Mouse (Mus musculus): ENCODE measurements at regions not wholly inside any gene's neighbourhood (a gene's known extent, or its start where the extent isn't known, plus 50 kb on each side); places are given as distances from the start of the nearest gene placed in this dataset.

GRCm38 (mm10) chr15:13765411-13765810 is 591.9 kb upstream of the Cdh6 start:
- Histone ChIP-seq H3K4me2 (replicated peaks; ENCODE audit: low read depth) (no peak overlapping the region), H3K4me1 (replicated peaks; ENCODE audit: control insufficient read depth, insufficient read depth, low read length) (no peaks in the 10 kb centered on the region), H3K4me3 (ENCODE audit: low read depth, low read length) (no peak overlapping the region), H3K9ac (ENCODE audit: low read depth, low read length) (no peak overlapping the region), H3K36me3 (ENCODE audit: control insufficient read depth, insufficient read depth) (no peaks in the 10 kb centered on the region), H3K27ac (ENCODE audit: low read depth, low read length) (no peak overlapping the region), H3K9me3 (ENCODE audit: control insufficient read depth) (no peaks in the 10 kb centered on the region), H3K27me3 (replicated peaks; ENCODE audit: control insufficient read depth, insufficient read depth, low read length) (no peaks in the 10 kb centered on the region)
- TF ChIP-seq CTCF (IDR thresholded peaks at IDR 0.05; ENCODE audit: low read depth), result no peak
- 82% methylated on average over 3 of the region's 3 CpGs for WGBS
- no peak for ATAC-seq

DNA sequence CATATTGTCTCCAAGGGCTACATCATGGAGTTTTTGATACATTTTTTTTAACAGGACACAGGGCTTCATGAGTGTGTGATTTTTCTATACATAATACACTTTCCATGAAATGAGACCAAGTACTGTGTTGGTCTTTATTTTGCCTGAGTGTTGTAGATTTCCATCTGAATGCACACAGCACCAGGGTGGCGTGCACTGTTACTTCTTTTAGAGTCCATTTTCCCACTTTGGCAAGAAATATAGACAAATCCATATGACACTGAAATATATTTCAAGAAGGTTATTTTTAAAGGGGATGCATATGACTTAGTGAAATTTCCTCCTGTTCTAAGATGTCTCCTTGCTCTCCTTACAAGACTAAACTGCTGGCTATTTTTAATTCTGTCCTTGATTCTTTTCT is 591.1 kb upstream of the Cdh6 start:
- Histone ChIP-seq H3K9ac (ENCODE audit: low read depth, low read length) (no peak overlapping the region), H3K4me3 (ENCODE audit: low read depth, low read length) (no peak overlapping the region), H3K9me3 (ENCODE audit: control insufficient read depth) (no peaks in the 10 kb centered on the region), H3K4me2 (replicated peaks; ENCODE audit: low read depth) (no peak overlapping the region), H3K4me1 (replicated peaks; ENCODE audit: control insufficient read depth, insufficient read depth, low read length) (no peaks in the 10 kb centered on the region), H3K36me3 (ENCODE audit: control insufficient read depth, insufficient read depth) (no peaks in the 10 kb centered on the region), H3K27ac (ENCODE audit: low read depth, low read length) (no peak overlapping the region), H3K27me3 (replicated peaks; ENCODE audit: control insufficient read depth, insufficient read depth, low read length) (no peaks in the 10 kb centered on the region)
- ATAC-seq, result no peak
- 83% methylated on average over 1 of the region's 1 CpGs for WGBS
- no peak for TF ChIP-seq CTCF (IDR thresholded peaks at IDR 0.05; ENCODE audit: low read depth)

DNA sequence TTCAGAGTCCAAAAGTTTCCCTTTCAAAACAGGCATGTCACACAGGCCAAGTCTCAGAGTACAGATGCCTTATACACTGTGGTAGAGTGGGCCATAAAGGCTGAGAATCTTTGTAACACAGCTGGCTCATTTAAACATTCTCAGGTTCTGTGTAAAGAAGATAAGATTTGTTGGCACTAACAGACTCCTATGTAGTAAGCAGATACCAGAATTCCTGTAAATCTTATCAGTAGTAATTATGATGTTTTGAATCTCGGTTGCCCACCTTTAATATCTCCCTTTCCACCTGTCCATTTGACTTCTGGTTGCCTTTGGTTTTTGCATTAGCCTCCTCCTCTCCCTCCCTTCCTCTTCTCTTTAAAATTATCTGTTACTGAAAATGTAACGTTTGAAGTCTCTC is 573.1 kb upstream of the Cdh6 start:
- Histone ChIP-seq H3K27me3 (replicated peaks; ENCODE audit: control insufficient read depth, insufficient read depth, low read length) (no peaks in the 10 kb centered on the region), H3K4me2 (replicated peaks; ENCODE audit: low read depth) (no peak overlapping the region), H3K9ac (ENCODE audit: low read depth, low read length) (no peak overlapping the region), H3K9me3 (ENCODE audit: control insufficient read depth) (no peaks in the 10 kb centered on the region), H3K27ac (ENCODE audit: low read depth, low read length) (no peak overlapping the region), H3K4me1 (replicated peaks; ENCODE audit: control insufficient read depth, insufficient read depth, low read length) (no peaks in the 10 kb centered on the region), H3K4me3 (ENCODE audit: low read depth, low read length) (no peak overlapping the region), H3K36me3 (ENCODE audit: control insufficient read depth, insufficient read depth) (no peaks in the 10 kb centered on the region)
- no peak for TF ChIP-seq CTCF (IDR thresholded peaks at IDR 0.05; ENCODE audit: low read depth)
- ATAC-seq, result no peak
- WGBS, result 25% methylated on average over 2 of the region's 2 CpGs

- no peak for TF ChIP-seq CTCF (IDR thresholded peaks at IDR 0.05; ENCODE audit: low read depth)
- ATAC-seq, result no peak
- H3K27me3 ChIP-seq (replicated peaks; ENCODE audit: control insufficient read depth, insufficient read depth, low read length), result no peaks in the 10 kb centered on the region
- no peak overlapping the region for H3K9ac ChIP-seq (ENCODE audit: low read depth, low read length)
- H3K27ac ChIP-seq (ENCODE audit: low read depth, low read length), result no peak overlapping the region
- H3K36me3 ChIP-seq (ENCODE audit: control insufficient read depth, insufficient read depth), result no peaks in the 10 kb centered on the region
- H3K4me2 ChIP-seq (replicated peaks; ENCODE audit: low read depth), result no peak overlapping the region
- H3K4me1 ChIP-seq (replicated peaks; ENCODE audit: control insufficient read depth, insufficient read depth, low read length), result no peaks in the 10 kb centered on the region
- no peak overlapping the region for H3K4me3 ChIP-seq (ENCODE audit: low read depth, low read length)
- H3K9me3 ChIP-seq (ENCODE audit: control insufficient read depth), result no peaks in the 10 kb centered on the region
Measured at GRCm38 (mm10) chr15:13706276-13706675, 532.8 kb upstream of the Cdh6 start.

GRCm38 (mm10) chr15:13705187-13705586 is 531.7 kb upstream of the Cdh6 start:
- TF ChIP-seq CTCF (IDR thresholded peaks at IDR 0.05; ENCODE audit: low read depth), result no peak
- H3K27ac ChIP-seq (ENCODE audit: low read depth, low read length), result no peak overlapping the region
- ATAC-seq, result no peak
- no peaks in the 10 kb centered on the region for H3K4me1 ChIP-seq (replicated peaks; ENCODE audit: control insufficient read depth, insufficient read depth, low read length)
- H3K4me2 ChIP-seq (replicated peaks; ENCODE audit: low read depth), result no peak overlapping the region
- no peaks in the 10 kb centered on the region for H3K27me3 ChIP-seq (replicated peaks; ENCODE audit: control insufficient read depth, insufficient read depth, low read length)
- H3K4me3 ChIP-seq (ENCODE audit: low read depth, low read length), result no peak overlapping the region
- H3K9me3 ChIP-seq (ENCODE audit: control insufficient read depth), result no peaks in the 10 kb centered on the region
- H3K36me3 ChIP-seq (ENCODE audit: control insufficient read depth, insufficient read depth), result no peaks in the 10 kb centered on the region
- H3K9ac ChIP-seq (ENCODE audit: low read depth, low read length), result no peak overlapping the region
- WGBS, result 50% methylated on average over 4 of the region's 4 CpGs

DNA sequence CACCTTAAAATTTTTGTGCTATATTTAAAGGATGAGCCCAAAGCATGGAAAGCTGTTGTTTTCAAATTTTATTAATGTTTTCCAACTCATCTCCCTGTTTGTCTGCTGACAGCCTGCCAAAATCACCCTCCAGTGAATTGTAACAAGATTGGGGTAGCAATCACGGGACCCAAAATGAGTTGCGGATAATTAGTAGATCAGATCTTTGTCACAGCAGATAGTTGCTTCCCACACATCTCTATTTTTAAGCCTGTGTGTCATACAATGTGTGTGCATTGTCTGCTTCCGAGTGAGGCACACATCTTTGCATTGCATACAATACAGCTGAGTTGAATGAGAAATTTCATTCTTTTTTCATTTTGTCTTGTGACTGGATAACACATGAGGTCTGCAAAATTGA is 494.7 kb upstream of the Cdh6 start:
- H3K4me2 ChIP-seq (replicated peaks; ENCODE audit: low read depth), result no peak overlapping the region
- no peaks in the 10 kb centered on the region for H3K4me1 ChIP-seq (replicated peaks; ENCODE audit: control insufficient read depth, insufficient read depth, low read length)
- WGBS, result 86% methylated on average over 3 of the region's 3 CpGs
- H3K27ac ChIP-seq (ENCODE audit: low read depth, low read length), result no peak overlapping the region
- no peak for TF ChIP-seq CTCF (IDR thresholded peaks at IDR 0.05; ENCODE audit: low read depth)
- H3K4me3 ChIP-seq (ENCODE audit: low read depth, low read length), result no peak overlapping the region
- H3K9me3 ChIP-seq (ENCODE audit: control insufficient read depth), result no peaks in the 10 kb centered on the region
- H3K27me3 ChIP-seq (replicated peaks; ENCODE audit: control insufficient read depth, insufficient read depth, low read length), result no peaks in the 10 kb centered on the region
- no peak overlapping the region for H3K9ac ChIP-seq (ENCODE audit: low read depth, low read length)
- H3K36me3 ChIP-seq (ENCODE audit: control insufficient read depth, insufficient read depth), result no peaks in the 10 kb centered on the region
- no peak for ATAC-seq

GRCm38 (mm10) chr15:13667278-13667677 is 493.8 kb upstream of the Cdh6 start:
- H3K9me3 ChIP-seq (ENCODE audit: control insufficient read depth), result no peaks in the 10 kb centered on the region
- WGBS, result 93% methylated on average over 4 of the region's 4 CpGs
- H3K4me3 ChIP-seq (ENCODE audit: low read depth, low read length), result no peak overlapping the region
- no peaks in the 10 kb centered on the region for H3K27me3 ChIP-seq (replicated peaks; ENCODE audit: control insufficient read depth, insufficient read depth, low read length)
- H3K36me3 ChIP-seq (ENCODE audit: control insufficient read depth, insufficient read depth), result no peaks in the 10 kb centered on the region
- no peak for ATAC-seq
- H3K27ac ChIP-seq (ENCODE audit: low read depth, low read length), result no peak overlapping the region
- TF ChIP-seq CTCF (IDR thresholded peaks at IDR 0.05; ENCODE audit: low read depth), result no peak
- H3K4me1 ChIP-seq (replicated peaks; ENCODE audit: control insufficient read depth, insufficient read depth, low read length), result no peaks in the 10 kb centered on the region
- H3K4me2 ChIP-seq (replicated peaks; ENCODE audit: low read depth), result no peak overlapping the region
- H3K9ac ChIP-seq (ENCODE audit: low read depth, low read length), result no peak overlapping the region
